Mouse (Mus musculus): ENCODE results near the gene Prr7. TPM values are rescaled to one million over a fixed set of nuclear protein-coding genes. Genes with fewer than 3 reads are reported as not detected.

Gene Prr7
- total and polyA plus RNA-seq, 3 experiments, result 1.5 to 66.3 (median 4.1) TPM

DNA sequence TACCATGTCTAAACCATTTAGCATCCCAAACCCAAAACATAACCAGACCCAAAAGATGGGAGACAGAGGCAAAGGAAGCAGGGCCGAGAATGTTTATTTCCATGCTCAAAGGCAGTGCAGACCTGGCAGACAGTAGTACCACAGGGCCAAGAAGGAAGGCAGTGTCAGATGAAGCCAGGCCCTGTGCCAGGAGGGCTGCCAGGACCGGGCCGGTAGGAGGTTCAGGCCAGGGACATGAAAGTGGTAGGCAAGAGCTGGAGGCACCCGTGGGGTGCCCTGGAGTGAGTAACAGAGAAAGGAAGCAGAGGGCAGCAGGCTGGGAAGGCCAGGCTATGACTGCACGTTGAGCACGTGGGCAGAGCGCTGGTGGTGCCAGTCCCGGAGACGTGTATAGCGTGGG lies 42.6 kb downstream of the Prr7 start:
- peak; percentile 28 for DNase-seq

DNA sequence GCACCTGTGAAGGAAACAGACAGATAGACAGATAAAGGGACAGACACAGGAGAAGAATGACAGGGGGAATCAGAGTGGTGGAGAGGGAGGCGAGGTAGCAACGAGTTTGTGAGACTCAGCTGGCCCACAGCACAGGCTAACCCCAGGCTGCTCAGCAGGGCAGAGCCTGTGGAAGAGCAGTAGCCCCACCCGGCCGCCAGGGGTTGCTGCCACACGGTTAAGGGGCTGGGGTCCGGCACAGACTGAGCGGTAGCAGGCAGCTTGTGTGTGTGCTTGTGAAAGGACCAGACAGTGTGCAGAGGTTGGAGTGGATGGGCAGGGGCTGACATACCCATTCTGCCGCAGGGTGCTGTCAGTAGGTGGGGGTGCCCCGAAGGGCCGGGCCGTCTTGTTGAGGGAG lies 43.8 kb downstream of the Prr7 start:
- DNase-seq, result no peak

DNA sequence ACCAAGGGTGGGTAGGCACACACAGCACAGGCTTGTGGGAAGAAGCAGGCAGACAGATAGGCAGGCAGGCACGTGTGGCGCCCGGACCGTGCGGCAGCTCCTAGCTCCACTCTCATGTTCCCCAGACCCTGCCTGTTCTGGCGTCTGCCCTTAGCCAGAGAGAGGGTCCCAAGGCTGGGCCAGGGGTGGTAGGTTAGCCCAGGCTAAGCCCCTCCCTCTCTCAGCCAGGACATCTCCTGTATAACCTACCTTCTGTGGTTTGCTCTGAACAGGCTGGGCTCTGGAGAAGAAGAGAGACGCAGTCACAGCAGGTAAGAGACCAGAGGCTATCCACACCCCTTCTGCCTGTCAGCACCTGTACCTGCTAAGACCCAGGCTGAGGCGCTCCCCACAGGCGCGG lies 44.5 kb downstream of the Prr7 start:
- no peak for DNase-seq

DNA sequence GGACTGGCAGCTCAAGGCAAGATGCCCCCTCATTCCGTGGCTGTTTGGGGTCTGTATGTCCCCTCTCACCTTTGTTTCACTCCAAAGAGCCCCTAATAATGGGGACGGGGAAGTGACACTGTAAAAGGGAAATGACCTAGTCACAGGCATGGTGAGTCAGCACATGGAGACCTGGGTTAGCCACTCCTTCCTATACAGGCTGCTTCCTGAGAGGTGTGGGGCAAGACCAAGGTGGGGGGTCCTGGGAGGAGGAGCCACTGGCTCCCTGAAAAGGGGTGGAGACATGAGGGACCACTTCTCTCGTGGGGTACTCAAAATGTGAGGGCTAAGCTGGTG lies 46.2 kb downstream of the Prr7 start:
- DNase-seq, result no peak

DNA sequence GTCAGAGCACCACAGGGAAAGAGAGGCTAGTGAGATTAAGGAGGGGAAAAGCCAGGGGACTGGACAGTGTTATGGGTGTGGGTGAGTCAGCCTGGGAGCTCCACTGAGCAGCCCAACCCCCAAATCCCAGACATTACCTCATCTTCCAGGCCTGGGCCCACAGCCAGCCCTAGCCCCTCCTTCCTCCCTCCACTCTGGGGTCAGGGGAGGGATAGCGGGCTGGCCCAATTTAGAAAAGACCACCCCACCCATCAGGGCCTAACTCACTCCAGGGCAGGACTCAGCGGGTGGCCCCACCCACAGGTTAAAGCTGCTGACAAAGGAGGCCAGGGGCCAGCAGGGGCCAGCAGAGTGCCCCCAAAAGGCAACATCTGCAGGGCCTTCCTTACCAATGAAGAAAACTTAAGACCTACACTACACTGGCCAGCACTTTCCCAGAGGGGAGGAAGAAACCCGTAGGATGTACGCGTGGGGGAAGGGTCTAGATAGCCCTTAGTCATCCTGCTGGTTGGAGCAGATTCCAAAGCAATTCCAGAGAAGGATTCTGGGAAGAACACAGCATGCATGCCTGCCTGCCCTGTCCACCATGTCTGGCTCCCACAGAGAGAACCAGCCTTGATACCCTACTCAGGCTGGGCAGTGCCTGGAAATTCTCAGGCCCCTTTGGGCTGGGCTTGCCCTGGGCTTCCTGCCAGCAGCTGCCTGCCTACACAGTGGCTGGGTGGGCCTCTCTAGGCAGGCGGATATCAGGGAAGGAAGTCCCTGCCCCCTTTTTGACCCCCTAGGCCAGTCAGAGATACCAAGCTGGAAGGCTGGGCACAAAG lies 46.8 kb downstream of the Prr7 start:
- peak; percentile 89 for DNase-seq

DNA sequence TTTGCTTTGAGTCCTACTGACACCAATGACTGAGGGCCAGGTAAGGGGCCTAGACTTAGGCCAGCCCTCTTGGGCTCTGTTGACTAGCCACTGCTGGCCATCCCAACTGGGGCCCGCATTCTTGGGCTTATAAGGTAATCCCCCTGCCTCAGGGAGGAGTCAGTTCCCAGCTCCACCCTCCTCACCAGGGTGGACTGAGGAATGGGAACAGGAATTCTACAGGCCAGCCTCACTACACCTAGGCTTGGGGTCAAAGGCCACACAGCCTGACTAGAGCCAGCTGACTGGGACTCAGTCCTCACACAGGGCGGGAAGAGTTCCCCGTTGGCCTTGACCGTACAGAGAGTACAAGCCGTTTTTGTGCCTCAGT lies 47.4 kb downstream of the Prr7 start:
- no peak for DNase-seq

DNA sequence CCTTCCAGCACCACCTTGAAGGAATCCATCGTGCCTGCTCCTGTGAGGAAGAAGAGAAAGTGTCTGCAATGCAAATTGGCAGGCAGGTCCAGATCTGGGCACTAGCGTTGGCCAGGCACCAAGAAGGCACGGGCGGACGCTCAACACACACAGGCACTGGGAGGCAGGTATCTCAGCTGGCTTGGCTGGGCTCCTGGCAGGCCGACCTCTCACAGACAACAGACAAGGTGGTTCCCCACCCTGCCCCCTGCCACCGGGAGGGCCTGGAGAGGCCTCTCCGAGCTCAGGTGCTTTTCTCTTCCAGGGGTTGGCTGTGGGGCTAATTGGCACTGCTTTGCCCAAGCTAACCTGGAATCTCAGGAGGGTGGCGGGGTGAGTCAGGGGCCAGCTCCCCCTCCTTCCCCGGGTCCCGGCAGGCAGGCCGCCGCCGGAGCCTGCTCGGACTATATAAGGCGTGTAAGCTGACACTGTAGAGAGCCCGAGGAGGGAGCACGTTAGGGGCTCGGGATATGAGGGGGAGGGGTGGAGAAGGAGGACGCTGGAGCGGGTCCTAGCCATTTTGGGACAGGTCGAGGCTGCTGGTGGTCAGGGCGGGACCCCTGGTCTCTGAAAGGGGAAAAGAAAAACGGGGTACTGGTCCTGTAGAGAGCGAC lies 48.4 kb downstream of the Prr7 start:
- DNase-seq, result peak; percentile 61

DNA sequence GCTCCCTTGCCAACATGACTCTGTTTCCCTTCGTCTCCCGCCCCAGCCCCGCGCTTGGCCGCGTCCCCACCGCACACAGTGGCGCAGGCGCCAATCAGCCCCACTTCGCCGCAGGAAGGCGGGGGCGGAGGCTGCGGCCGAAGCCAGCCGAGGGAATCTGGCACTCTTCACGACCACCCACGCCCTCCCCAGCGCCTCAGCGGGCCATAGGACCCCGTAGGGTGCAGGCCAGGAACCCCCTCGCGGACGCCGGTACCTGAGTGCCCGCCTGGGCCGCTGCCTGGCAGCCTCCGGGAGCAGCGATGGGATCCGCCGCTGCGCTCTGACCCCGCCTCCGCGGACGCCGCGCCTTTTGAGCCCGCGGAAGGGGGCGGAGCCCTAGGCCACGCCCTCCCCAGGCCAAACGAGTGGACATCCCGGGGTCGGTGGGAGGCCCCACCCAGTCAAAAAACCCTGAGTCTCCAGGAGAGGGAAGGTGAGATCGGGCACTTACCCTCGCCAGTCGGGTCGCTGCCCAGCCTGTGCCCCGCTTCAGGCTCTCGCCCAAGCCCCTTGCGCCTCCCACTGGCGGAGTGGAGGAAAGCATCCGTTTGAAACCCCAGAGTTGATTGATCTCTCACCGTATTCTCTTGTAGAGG lies 49.2 kb downstream of the Prr7 start, which contains the start of gene Pdlim7:
Pdlim7 (minus strand) TSS at position 566 of the 638 bp plus-strand sequence.
- DNase-seq, result peak; percentile 94

DNA sequence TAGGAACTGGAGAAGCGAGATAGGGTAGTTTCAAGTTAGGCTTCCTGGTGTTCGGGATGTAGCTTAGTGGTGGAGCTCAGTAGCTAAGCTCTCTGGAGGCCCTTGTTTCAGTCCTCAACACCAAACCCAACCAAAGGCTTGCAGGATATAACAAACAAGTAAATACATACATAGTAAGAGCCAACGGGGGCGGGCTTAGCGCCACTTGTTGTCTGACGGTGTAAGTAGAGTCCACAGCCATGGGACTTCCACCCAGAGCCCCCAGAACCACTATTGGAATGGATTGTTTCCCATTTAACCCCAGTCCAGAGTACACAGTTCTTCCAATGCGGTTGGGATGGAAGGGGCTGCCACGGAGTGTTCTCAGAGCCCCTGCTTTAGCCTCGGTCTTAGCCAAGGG lies 49.8 kb downstream of the Prr7 start:
- DNase-seq, result no peak

DNA sequence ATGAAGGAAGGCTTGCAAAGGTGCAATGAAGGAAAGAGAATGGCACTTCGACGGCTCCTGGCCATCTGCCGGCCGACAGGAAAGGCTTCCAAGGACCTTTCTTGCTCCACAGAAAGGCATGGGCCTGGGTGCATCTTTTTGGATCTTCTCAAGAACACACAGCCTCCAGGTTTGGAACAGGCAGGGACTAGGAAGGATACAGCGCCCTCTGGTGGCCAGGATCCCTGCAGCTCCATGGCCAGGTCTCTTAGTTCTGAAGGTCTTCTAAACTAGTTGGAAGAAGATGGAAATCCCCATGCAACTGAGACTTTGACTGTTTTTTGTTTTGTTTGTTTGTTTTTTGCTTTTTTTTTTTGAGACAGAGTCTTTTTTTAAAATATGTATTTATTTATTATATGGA lies 52.9 kb downstream of the Prr7 start:
- peak; percentile 84 for DNase-seq

DNA sequence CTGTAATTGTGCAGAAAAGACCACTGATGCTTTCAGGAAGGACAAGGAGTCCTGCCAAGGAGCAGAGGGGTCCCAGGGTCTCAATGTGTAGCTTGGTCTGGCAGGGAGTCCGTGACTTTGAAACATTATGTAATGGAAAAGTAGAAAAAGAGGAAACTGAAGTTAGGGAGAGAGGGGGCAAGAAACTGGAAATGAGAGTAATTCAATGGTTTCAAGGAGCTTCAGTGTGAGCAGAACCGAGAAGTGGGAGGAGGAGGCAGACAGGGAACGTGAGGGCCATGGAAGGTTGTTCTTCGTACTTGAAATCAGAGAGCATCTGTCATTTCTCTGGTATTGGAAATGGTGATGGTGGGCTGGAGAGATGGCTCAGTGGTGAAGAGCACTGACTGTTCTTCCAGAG lies 55.5 kb downstream of the Prr7 start:
- no peak for DNase-seq

DNA sequence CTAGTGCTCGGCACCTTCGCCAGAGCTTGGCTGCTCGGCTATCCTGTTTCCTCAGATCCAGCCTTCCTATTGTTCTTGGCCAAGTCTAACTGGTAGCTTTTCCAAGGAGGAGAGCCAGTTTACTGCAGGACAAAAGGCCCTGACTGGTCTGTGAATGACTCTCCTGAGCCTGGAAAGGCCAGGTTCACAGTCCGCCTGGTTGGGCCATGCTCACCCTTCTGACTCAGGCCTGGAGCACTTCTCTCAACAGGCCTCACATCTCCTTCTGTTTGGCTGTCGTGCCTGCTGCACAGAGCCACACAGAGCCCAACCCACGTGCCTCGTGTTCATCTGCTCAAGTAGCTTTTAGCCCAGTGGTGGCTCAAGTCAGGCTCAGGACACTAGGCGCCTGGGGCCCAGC lies 58.7 kb downstream of the Prr7 start:
- no peak for DNase-seq

Small RNA genes within 50 kb of the gene (microRNA-seq; reads per million reads assigned to microRNA genes)
- gene Mir6943 (1.2 to 2.0 reads per million in 2 experiments), gene Mir6944 (2.4 to 2.5 reads per million in 2 experiments), gene Mir6945 (0 reads per million in 2 experiments)

Other genes starting within 250 kb of the Prr7 start
- gene Prelid1, start 143.8 kb upstream of the Prr7 start, total RNA-seq (2021), result 100 to 1,000 TPM; 160 to 164 TPM
- gene Prelid1, start 143.8 kb upstream of the Prr7 start, polyA plus RNA-seq (2012; rRNA removed), result 279 and 328 TPM in 2 replicates
- 10 to 100 TPM; 39.3 to 70.0 TPM for gene Rab24, start 142.3 kb upstream of the Prr7 start, total RNA-seq (2021)
- gene Rab24, start 142.3 kb upstream of the Prr7 start, polyA plus RNA-seq (2012; rRNA removed), result 91.7 and 105 TPM in 2 replicates
- gene Mxd3, start 134.4 kb upstream of the Prr7 start, total RNA-seq (2021), result 1 to 10 TPM; 1.2 to 1.7 TPM
- 5.5 and 6.4 TPM in 2 replicates for gene Mxd3, start 134.4 kb upstream of the Prr7 start, polyA plus RNA-seq (2012; rRNA removed)
- 100 to 1,000 TPM; 111 to 119 TPM for gene Lman2, start 101.5 kb upstream of the Prr7 start, total RNA-seq (2021)
- gene Lman2, start 101.5 kb upstream of the Prr7 start, polyA plus RNA-seq (2012; rRNA removed), result 90.6 and 113 TPM in 2 replicates
- gene Rgs14, start 94.5 kb upstream of the Prr7 start, total RNA-seq (2021), result under 1 TPM; 0.55 to 0.86 TPM
- 1.3 and 1.7 TPM in 2 replicates for gene Rgs14, start 94.5 kb upstream of the Prr7 start, polyA plus RNA-seq (2012; rRNA removed)
- gene Slc34a1, start 66.1 kb upstream of the Prr7 start, total RNA-seq (2021), result 1 to 10 TPM in 1 of 2 experiments, not detected in 1; 1.3 TPM
- gene Slc34a1, start 66.1 kb upstream of the Prr7 start, polyA plus RNA-seq (2012; rRNA removed), result 0.29 TPM in 1 of 2 replicates, not detected in the other
- not detected for gene Pfn3, start 49.0 kb upstream of the Prr7 start, total RNA-seq (2021)
- not detected in 2 replicates for gene Pfn3, start 49.0 kb upstream of the Prr7 start, polyA plus RNA-seq (2012; rRNA removed)
- 1 to 10 TPM in 1 of 2 experiments, not detected in 1; 1.5 TPM for gene F12, start 37.5 kb upstream of the Prr7 start, total RNA-seq (2021)
- gene F12, start 37.5 kb upstream of the Prr7 start, polyA plus RNA-seq (2012; rRNA removed), result 0.10 and 0.34 TPM in 2 replicates
- gene Grk6, start 19.2 kb upstream of the Prr7 start, total RNA-seq (2021), result 10 to 100 TPM; 28.4 to 36.5 TPM
- gene Grk6, start 19.2 kb upstream of the Prr7 start, polyA plus RNA-seq (2012; rRNA removed), result 48.5 and 70.5 TPM in 2 replicates
- gene Dbn1, start 23.8 kb downstream of the Prr7 start, total RNA-seq (2021), result 10 to 100 TPM; 12.6 to 25.9 TPM
- gene Dbn1, start 23.8 kb downstream of the Prr7 start, polyA plus RNA-seq (2012; rRNA removed), result 41.5 and 44.1 TPM in 2 replicates
- 10 to 100 TPM; 15.2 to 19.5 TPM for gene Pdlim7, start 49.4 kb downstream of the Prr7 start, total RNA-seq (2021)
- gene Pdlim7, start 49.4 kb downstream of the Prr7 start, polyA plus RNA-seq (2012; rRNA removed), result 45.2 and 52.4 TPM in 2 replicates
- 1 to 10 TPM; 3.8 to 4.9 TPM for gene Dok3, start 65.0 kb downstream of the Prr7 start, total RNA-seq (2021)
- 11.8 and 13.9 TPM in 2 replicates for gene Dok3, start 65.0 kb downstream of the Prr7 start, polyA plus RNA-seq (2012; rRNA removed)
- gene Ddx41, start 72.4 kb downstream of the Prr7 start, total RNA-seq (2021), result 10 to 100 TPM; 44.6 to 53.4 TPM
- 56.6 and 57.3 TPM in 2 replicates for gene Ddx41, start 72.4 kb downstream of the Prr7 start, polyA plus RNA-seq (2012; rRNA removed)
- 10 to 100 TPM; 32.0 to 41.2 TPM for gene Fam193b, start 106.9 kb downstream of the Prr7 start, total RNA-seq (2021)
- 99.6 and 110 TPM in 2 replicates for gene Fam193b, start 106.9 kb downstream of the Prr7 start, polyA plus RNA-seq (2012; rRNA removed)
- gene Tmed9, start 109.5 kb downstream of the Prr7 start, total RNA-seq (2021), result 100 to 1,000 TPM; 127 to 184 TPM
- 54.9 and 71.9 TPM in 2 replicates for gene Tmed9, start 109.5 kb downstream of the Prr7 start, polyA plus RNA-seq (2012; rRNA removed)
- 10 to 100 TPM; 13.0 to 13.7 TPM for gene B4galt7, start 135.6 kb downstream of the Prr7 start, total RNA-seq (2021)
- gene B4galt7, start 135.6 kb downstream of the Prr7 start, polyA plus RNA-seq (2012; rRNA removed), result 20.9 and 22.7 TPM in 2 replicates
- 10 to 100 TPM; 30.9 to 32.4 TPM for gene Caml, start 158.7 kb downstream of the Prr7 start, total RNA-seq (2021)
- 12.9 and 13.2 TPM in 2 replicates for gene Caml, start 158.7 kb downstream of the Prr7 start, polyA plus RNA-seq (2012; rRNA removed)
- 10 to 100 TPM; 33.6 to 40.4 TPM for gene Ddx46, start 170.8 kb downstream of the Prr7 start, total RNA-seq (2021)
- 6.8 and 9.1 TPM in 2 replicates for gene Ddx46, start 170.8 kb downstream of the Prr7 start, polyA plus RNA-seq (2012; rRNA removed)
- 10 to 100 TPM; 51.3 to 61.4 TPM for gene B230219D22Rik, start 228.9 kb downstream of the Prr7 start, total RNA-seq (2021)
- 16.5 and 19.5 TPM in 2 replicates for gene B230219D22Rik, start 228.9 kb downstream of the Prr7 start, polyA plus RNA-seq (2012; rRNA removed)

Data from adrenal gland, adult 2 months (tissue).